Mouse (Mus musculus) T-helper 1 cell (primary cell): ENCODE results near the gene Gm28102.
"Not testable (repeated sequence)": the region's sequence is repeated elsewhere in the genome, so short reads cannot be mapped to it uniquely, and the experiment has no call there.

Experiments
- in situ Hi-C: fragments of 300-600 bp; cut with MboI, MseI; formaldehyde crosslinking; loops from one replicate; pipeline ENCODE4 v1.15.1; 2025; ENCODE audit warnings: high pct_unique_total_duplicates

The Gm28102 gene

DNA sequence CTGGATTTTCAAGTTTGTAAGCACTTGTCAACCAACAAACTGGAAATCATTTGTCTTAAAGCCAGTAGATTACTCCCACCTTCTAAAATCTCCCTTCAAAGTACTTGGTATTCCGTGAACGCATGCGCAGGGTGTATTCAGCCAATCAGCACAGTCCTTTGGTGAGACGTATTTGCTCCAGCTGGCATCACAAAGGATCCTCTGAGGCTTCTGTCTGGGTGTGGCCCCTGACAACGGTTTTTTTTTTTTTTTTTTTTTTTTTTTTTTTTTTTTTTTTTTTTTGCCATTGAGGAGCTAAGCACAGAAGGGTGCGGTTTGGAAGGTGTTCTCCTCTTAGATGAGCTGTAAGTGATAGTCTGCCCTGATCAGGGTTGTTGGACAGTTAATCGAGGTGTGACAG, at the start of gene Gm28102:
Gene Gm28102 (plus strand): TSS at position 301 of the 400 bp plus-strand sequence.
- in situ Hi-C loops, result not testable (repeated sequence)
